Mouse (Mus musculus) bone marrow macrophage, adult 2 months (primary cell): ENCODE data around the gene Rnf40.

Experiments used
- CTCF ChIP-seq: IDR thresholded peaks from 2 replicates; pipeline ENCODE4 v1.5.1; 2012; ENCODE audit warnings: low read depth, mild to moderate bottlenecking, low read length, moderate library complexity
- POLR2A ChIP-seq: IDR thresholded peaks from 2 replicates; pipeline ENCODE4 v1.6.1; 2012; ENCODE audit warnings: mild to moderate bottlenecking, low read depth, low read length, borderline replicate concordance

DNA sequence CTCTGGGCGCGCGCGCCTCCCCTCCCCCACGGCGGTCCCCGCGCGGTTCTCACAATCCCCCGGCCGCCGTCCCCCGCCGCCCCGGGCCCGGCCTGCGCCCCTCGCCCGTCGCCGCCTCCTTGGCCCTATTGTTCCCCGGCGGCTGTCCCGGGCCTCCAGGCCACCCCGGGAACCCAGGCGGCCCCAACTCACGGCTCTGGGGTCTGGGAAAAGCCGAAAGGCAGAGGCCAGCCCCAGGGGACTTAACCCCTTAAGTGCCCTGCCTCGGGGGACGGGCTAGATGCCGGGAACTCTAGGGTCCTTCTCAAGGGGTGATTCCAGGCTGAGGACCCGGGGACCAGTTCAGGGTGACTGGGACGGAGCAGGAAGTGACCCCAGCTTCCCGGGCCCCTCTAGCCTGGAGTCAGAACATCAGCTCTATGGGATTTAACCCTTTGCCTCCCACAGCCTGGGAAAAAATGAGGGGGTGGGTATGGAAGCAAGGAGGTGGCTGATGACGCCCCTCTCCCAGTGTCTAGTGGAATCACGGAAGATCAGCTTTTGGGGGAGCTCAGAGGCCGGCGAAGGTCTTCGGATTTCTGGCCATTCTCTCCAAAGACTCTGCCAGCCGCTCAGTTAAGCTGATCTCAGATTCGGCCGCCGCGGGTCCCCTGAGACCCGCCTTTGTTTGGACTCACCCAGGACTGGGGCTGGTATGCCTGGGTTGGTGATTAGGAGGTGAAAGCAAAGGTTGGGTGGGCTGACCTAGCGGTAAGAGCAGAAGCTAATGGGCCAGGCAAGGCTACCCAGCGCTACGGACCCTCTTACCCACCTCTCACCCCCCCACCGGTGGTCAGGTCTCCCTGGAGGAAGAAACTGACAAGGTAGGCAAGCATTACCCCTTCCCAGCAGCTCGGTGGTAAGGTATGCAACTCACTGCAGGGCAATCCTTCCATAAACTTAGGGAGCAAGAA is 26.6 kb downstream of the Rnf40 start, which contains the start of gene Zfp629:
- no peak for TF ChIP-seq POLR2A
- no peak for TF ChIP-seq CTCF
